Mouse (Mus musculus) E14TG2a.4 (cell line): ENCODE measurements around the gene Gm14180.

ENCODE experiments used
- CTCF ChIP-seq: conservative IDR thresholded peaks from 2 replicates; pipeline ENCODE4 v1.5.1; 2014; ENCODE audit warnings: low read length
- POU5F1 ChIP-seq: IDR thresholded peaks from 2 replicates; pipeline ENCODE4 v1.6.1; 2014; ENCODE audit warnings: low read length, borderline replicate concordance

- TF ChIP-seq CTCF (no peak), POU5F1 (no peak)
Measured at GRCm38 (mm10) chr11:99758877-99759276, 24.8 kb upstream of the Gm14180 start.
